Mouse (Mus musculus) embryonic facial prominence, embryonic 14.5 days (tissue): Measurements from ENCODE around the gene Aff4. TPM values are rescaled to one million over a fixed set of nuclear protein-coding genes. Genes with fewer than 3 reads are reported as not detected.

Experiments used
- ATAC-seq: fragments of 200-750 bp; cut with Nextera tagmentation; 2 replicates; pipeline ENCODE4 v1.8.0; 2017; ENCODE audit warnings: low read depth, moderate number of reproducible peaks, moderate TSS enrichment
- DNase-seq: peaks from one replicate; pipeline ENCODE4 v3.0.0-alpha.2; 2015; ENCODE audit warnings: low spot score
- H3K27ac ChIP-seq: fragments of 300-500 bp; sonication (generic); replicated peaks from 2 replicates; pipeline ENCODE4 v1.5.1; 2014; ENCODE audit warnings: low read depth, mild to moderate bottlenecking, low read length, moderate library complexity
- H3K27me3 ChIP-seq: fragments of 300-500 bp; sonication (generic); replicated peaks from 2 replicates; pipeline ENCODE4 v1.6.1; 2014; ENCODE audit warnings: low read length; ENCODE audit not compliant: control insufficient read depth, insufficient read depth
- H3K36me3 ChIP-seq: fragments of 300-500 bp; sonication (generic); 2 replicates; pipeline ENCODE4 v1.6.1; 2014; ENCODE audit warnings: low read length, mixed read lengths; ENCODE audit not compliant: control insufficient read depth, insufficient read depth
- H3K4me1 ChIP-seq: fragments of 300-500 bp; sonication (generic); 2 replicates; pipeline ENCODE4 v1.6.1; 2014; ENCODE audit warnings: antibody characterized with exemption, low read length; ENCODE audit not compliant: control insufficient read depth, insufficient read depth
- H3K4me2 ChIP-seq: fragments of 300-500 bp; sonication (generic); 2 replicates; pipeline ENCODE4 v1.6.1; 2014; ENCODE audit warnings: low read depth, mild to moderate bottlenecking, low read length, moderate library complexity, mixed read lengths
- H3K4me3 ChIP-seq: fragments of 300-500 bp; sonication (generic); 2 replicates; pipeline ENCODE4 v1.5.1; 2014; ENCODE audit warnings: low read depth, mild to moderate bottlenecking, low read length
- H3K9ac ChIP-seq: fragments of 300-500 bp; sonication (generic); 2 replicates; pipeline ENCODE4 v1.6.1; 2014; ENCODE audit warnings: low read depth, mild to moderate bottlenecking, low read length, moderate library complexity, mixed read lengths
- H3K9me3 ChIP-seq: fragments of 300-500 bp; sonication (generic); 2 replicates; pipeline ENCODE4 v1.6.1; 2016; ENCODE audit warnings: low read length; ENCODE audit not compliant: control insufficient read depth
- WGBS: fragments of 180-500 bp; shearing (Covaris S2); extraction: QIAGEN DNeasy Blood & Tissue Kit; methylation state at CpG from one replicate; pipeline ENCODE4 v1.1.7; 2014; 5-methylcytosine and 5-hydroxymethylcytosine counted together
- polyA plus RNA-seq: library from polyadenylated mRNA; unstranded; fragments of >200 nt; fragmentation: Nextera tagmentation; extraction: Ambion mirVana; gene quantifications from 2 replicates; pipeline ENCODE4 v1.2.1, GENCODE M21; 2014

Aff4 gene
- polyA plus RNA-seq, 1 experiment from 2014 or later, result 59.7 TPM

DNA sequence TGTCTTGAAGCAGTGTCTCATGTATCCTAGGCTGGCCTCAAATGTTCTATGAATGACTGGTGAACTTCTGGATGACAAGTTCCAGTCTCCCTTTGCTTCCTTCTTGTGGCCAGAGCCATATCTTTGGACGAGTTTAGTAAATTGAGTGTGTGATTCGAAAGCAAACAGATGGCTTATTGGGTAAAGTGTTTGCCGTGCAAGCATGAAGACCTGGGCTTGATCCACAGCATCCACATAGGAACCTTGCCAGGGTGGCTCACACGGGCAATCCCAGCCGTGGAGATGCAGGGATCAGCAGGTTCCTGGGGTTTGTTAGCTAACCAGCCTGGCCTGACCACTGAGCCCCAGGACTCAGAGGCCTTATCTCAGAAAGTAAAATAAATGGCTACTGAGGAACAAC lies 102.4 kb downstream of the Aff4 start:
- 84% methylated on average over 5 of the region's 5 CpGs for whole genome bisulfite sequencing
- peaks cover 4% of the 10 kb centered on the region for H3K4me1 ChIP-seq
- 0 out of 2 replicates have a peak, but pooled peaks cover 4% of the 10 kb centered on the region for H3K27me3 ChIP-seq
- no peaks in the 10 kb centered on the region for H3K36me3 ChIP-seq
- DNase-seq (no peak), ATAC-seq (no peak)
- H3K4me3 ChIP-seq, result no peak overlapping the region
- H3K4me2 ChIP-seq, result no peak overlapping the region
- no peaks in the 10 kb centered on the region for H3K9me3 ChIP-seq
- H3K9ac ChIP-seq, result no peak overlapping the region
- H3K27ac ChIP-seq, result no peak overlapping the region

DNA sequence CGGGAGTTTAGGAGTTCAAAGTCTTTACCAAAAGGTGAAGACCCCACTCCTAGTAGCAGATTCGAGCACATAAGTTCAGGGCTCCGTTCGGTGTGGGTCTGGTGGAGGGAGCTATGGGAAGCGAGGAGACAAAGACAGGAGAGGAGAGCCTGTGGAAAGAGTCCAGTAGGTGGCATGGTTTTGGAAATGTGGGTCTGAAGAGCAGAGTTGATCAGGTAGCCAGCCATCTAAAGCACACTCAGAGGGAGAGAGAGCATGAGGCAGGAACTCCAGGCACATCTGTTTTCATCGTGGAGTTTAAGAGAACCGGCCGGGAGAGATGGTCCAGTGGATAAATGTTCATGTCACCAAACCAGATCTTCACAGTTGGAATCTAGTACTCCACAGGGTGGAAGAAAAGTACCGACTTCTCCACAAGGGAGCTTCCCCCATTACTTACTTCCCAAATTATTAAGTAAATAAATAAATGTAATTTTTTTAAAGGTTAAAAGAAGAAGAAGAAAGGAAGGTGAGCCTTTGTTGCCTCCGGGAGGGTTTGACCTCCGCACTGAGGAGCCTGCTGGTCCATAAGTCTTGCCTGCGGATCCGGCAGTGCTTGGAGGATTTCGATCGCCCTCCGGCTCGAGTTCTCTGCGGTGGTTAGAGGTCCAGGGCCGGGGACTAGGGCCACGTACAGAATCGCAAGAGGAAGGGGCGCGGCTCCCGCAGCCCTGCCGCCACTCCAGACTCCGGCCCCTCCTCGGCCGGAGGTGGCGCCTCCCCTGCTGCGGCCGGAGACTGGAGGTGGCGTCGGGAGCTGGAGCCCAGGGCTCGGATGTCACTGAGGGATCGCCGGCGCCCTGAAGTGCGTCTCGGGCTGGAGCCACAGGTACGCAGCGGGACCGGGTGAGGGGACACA lies 106.1 kb downstream of the Aff4 start, which contains the start of the genes Gm10447 and Shroom1:
Gene Gm10447, minus strand, starts transcription at position 637 of the 898 bp plus-strand sequence.
Gene Shroom1, plus strand, starts transcription at position 732 of the 898 bp plus-strand sequence.
- DNase-seq, result peak; percentile 73
- Histone ChIP-seq H3K9me3 (no peaks in the 10 kb centered on the region), H3K27ac (no peak within 1 kb of the TSS), H3K4me1 (peaks cover 4% of the 10 kb centered on the region), H3K9ac (peak within 1 kb of the TSS; percentile 76), H3K4me3 (peak within 1 kb of the TSS; percentile 60), H3K4me2 (peak within 1 kb of the TSS; percentile 89), H3K36me3 (no peaks in the 10 kb centered on the region), H3K27me3 (peaks cover 12% of the 10 kb centered on the region; the same call in 1 of the 2 replicates)
- WGBS, result 7% methylated on average over 18 of the region's 42 CpGs
- ATAC-seq, result peak; percentile 92

DNA sequence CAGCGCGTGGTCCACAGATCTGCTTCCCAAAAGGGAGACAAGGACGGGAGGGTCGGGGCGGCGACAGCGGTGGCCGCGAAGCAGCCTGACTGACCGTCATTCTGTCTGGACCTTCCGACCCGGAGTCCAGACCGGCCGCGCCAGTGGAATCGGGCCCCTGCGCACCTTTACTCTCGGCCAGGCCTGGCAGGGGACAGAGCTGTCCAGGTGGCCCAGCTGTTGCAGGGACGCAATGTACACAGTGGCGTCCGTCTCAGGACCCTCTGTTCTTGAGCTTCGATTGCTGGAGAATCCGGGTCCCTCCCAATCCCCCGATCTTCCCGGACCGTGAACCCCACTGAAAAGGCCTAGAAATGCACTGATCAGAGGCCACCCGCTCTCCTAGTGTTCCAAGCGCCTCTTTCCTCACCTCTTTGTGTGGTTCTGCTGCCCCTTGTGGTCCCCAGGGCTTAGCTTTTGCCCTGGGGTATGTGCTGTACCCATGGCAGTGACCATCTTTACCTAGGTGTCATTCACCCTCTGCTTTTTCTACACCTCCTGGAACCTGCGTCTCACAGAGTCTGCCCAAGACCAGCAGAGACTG lies 106.8 kb downstream of the Aff4 start:
- peak overlapping the region; percentile 76 for H3K9ac ChIP-seq
- no peaks in the 10 kb centered on the region for H3K9me3 ChIP-seq
- peak overlapping the region; percentile 60 for H3K4me3 ChIP-seq
- H3K27ac ChIP-seq, result no peak overlapping the region
- WGBS, result 8% methylated on average over 19 of the region's 29 CpGs
- DNase-seq (no peak), ATAC-seq (peak; percentile 17; the same call in 1 of the 2 replicates)
- H3K4me2 ChIP-seq, result peak overlapping the region; percentile 89
- peaks cover 4% of the 10 kb centered on the region for H3K4me1 ChIP-seq
- H3K27me3 ChIP-seq, result peaks cover 19% of the 10 kb centered on the region
- no peaks in the 10 kb centered on the region for H3K36me3 ChIP-seq

DNA sequence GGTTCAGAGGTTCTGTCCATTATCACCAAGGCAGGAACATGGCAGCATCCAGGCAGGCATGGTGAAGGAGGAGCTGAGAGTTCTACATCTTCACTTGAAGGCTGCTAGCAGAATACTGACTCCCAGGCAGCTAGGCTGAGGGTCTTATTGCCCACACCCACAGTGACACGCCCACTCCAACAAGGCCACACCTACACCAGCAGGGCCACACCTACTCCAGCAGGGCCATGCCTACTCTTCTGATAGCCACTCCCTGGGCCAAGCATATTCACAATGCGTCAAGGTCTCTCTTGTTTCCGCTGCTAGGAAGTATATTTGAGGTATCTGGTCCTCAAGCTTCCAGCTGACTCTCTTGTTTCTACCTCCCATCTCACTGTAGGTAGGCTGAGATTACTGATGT lies 108.4 kb downstream of the Aff4 start:
- peaks cover 34% of the 10 kb centered on the region for H3K27me3 ChIP-seq
- no peaks in the 10 kb centered on the region for H3K36me3 ChIP-seq
- ATAC-seq, result no peak
- H3K27ac ChIP-seq, result no peak overlapping the region
- H3K9ac ChIP-seq, result no peak overlapping the region
- no peak overlapping the region for H3K4me2 ChIP-seq
- DNase-seq, result no peak
- WGBS, result 62% methylated on average over 3 of the region's 3 CpGs
- peaks cover 15% of the 10 kb centered on the region for H3K4me1 ChIP-seq
- no peak overlapping the region for H3K4me3 ChIP-seq
- H3K9me3 ChIP-seq, result no peaks in the 10 kb centered on the region

DNA sequence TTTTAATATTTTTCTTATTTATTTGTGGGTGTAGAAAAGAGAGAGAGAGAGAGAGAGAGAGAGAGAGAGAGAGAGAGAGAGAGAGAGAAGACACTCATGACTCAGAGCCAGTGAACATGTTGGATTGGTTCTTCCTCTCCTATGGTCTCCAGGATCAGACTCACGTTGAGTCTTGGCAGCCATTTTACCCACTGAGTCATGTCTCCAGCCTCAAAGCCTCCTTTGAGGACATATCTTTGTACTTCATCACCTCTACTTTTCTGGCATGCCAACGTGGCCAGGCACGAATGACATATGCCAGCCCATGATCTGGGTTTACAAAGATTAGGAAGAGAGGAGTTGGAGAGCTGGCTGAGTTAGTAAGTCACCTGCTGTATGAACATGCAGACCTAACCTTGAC lies 109.6 kb downstream of the Aff4 start:
- H3K27me3 ChIP-seq, result peaks cover 46% of the 10 kb centered on the region
- no peak for ATAC-seq
- peaks cover 16% of the 10 kb centered on the region for H3K4me1 ChIP-seq
- H3K27ac ChIP-seq, result no peak overlapping the region
- 85% methylated on average over 3 of the region's 3 CpGs for WGBS
- H3K9ac ChIP-seq, result no peak overlapping the region
- H3K4me3 ChIP-seq, result no peak overlapping the region
- H3K4me2 ChIP-seq, result no peak overlapping the region
- no peaks in the 10 kb centered on the region for H3K9me3 ChIP-seq
- 0 out of 2 replicates have a peak, but pooled peaks cover 4% of the 10 kb centered on the region for H3K36me3 ChIP-seq
- no peak for DNase-seq

DNA sequence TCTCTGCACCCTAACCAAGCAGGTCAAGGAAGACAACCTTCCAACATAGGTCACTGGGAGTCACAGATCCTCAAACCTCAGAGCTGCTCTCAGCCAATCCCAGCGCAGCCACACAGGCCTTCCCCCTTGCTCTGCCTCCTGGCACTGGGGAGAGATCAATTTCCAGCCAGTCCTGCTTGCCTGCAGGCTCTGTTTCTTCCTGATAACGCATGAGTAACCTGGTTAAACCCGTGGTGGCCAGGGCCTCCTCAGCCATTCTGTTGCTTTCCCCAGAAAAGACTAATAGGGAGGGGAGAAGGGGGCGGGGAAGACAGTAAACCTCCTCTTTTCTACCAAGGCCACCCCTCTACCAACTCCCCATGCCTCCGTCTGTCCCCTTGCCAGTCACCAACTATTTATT lies 111.1 kb downstream of the Aff4 start:
- 20% methylated on average over 5 of the region's 5 CpGs for WGBS
- Histone ChIP-seq H3K36me3 (0 out of 2 replicates have a peak, but pooled peaks cover 4% of the 10 kb centered on the region), H3K9me3 (no peaks in the 10 kb centered on the region), H3K4me2 (no peak overlapping the region), H3K27me3 (peaks cover 61% of the 10 kb centered on the region), H3K4me1 (peaks cover 19% of the 10 kb centered on the region), H3K4me3 (no peak overlapping the region), H3K9ac (no peak overlapping the region), H3K27ac (no peak overlapping the region)
- DNase-seq (peak; percentile 16), ATAC-seq (peak; percentile 35; the same call in 1 of the 2 replicates)

DNA sequence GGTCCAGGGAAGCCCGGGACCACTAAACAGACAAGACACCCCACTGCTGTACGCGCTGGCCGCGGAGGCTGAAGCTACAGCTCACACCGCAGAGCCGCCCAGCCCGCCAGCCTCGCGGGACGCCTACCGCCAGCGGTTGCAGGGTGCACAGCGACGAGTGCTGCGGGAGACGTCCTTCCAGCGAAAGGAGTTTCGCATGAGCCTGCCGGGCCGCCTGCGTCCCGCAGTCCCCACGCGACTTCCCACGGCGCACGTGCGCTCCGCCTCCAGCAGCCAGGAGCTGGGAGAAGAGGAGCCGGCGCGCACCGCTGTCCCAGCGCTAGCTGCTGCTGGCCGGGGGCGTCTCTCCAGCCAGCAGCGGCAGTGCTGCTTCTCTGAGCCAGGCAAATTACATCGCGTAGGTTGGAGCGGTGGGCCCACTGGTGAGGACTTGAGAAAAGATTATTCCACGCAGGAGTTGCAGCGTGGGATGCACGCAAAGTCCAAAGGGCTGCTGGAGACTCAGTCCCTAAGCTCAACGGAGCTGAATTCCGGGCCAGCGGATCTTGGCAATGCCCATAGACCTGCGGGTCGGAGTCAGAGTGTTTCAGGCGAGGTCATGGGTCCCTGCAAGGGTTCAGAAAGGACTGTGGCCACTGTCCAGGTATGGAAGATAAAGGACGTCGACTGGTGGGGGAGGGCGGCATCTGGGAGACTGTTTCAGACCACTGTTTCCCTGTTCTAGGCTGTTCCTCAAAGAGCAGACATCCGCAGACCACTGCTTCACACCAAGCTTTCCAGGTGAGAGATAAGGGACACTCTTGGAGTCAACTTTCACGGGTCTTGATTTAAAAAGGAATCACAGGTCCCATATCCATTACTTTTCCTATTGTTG lies 113.2 kb downstream of the Aff4 start:
- Histone ChIP-seq H3K4me2 (peak overlapping the region; percentile 80), H3K27ac (no peak overlapping the region), H3K27me3 (peaks cover 63% of the 10 kb centered on the region), H3K9me3 (no peaks in the 10 kb centered on the region), H3K4me3 (peak overlapping the region; percentile 44), H3K4me1 (peaks cover 20% of the 10 kb centered on the region; the same call in 1 of the 2 replicates), H3K36me3 (0 out of 2 replicates have a peak, but pooled peaks cover 4% of the 10 kb centered on the region), H3K9ac (peak overlapping the region; percentile 58)
- ATAC-seq, result no peak
- WGBS, result 12% methylated on average over 30 of the region's 55 CpGs
- DNase-seq, result peak; percentile 42
